Mouse (Mus musculus) cerebellum, postnatal 36 days (tissue): ENCODE measurements around the gene Traip.
"Not testable (repeated sequence)": the region's sequence is repeated elsewhere in the genome, so short reads cannot be mapped to it uniquely, and the experiment has no call there.

Experiments
- DNase-seq, 2 experiments: peaks; one replicate each; pipeline ENCODE4 v3.0.0; 2021 to 2022; ENCODE audit warnings: mixed read lengths in 2 of 2

Gene Traip

GRCm38 (mm10) chr9:108002778-108003530, 53.0 kb downstream of the Traip start:
- DNase-seq = peak in 1 of 2 experiments; percentile 56

- DNase-seq = peak in 1 of 2 experiments; percentile 20
Measured at GRCm38 (mm10) chr9:108003531-108003890, 53.6 kb downstream of the Traip start.

- DNase-seq = no peak
Measured at GRCm38 (mm10) chr9:108008041-108008440, 58.1 kb downstream of the Traip start.

GRCm38 (mm10) chr9:108010385-108010784, 60.4 kb downstream of the Traip start:
- DNase-seq = no peak

- not testable (repeated sequence) for DNase-seq
Measured at GRCm38 (mm10) chr9:108013577-108013976, 63.6 kb downstream of the Traip start.

- no peak for DNase-seq
Measured at GRCm38 (mm10) chr9:108017127-108017526, 67.2 kb downstream of the Traip start.

- no peak for DNase-seq
Measured at GRCm38 (mm10) chr9:108020741-108021140, 70.8 kb downstream of the Traip start.
